Mouse (Mus musculus): ENCODE measurements around the gene Dmrtc1a.

- TF ChIP-seq CTCF (IDR thresholded peaks at IDR 0.05; ENCODE audit: control insufficient read depth, insufficient read depth, insufficient read length): no peak
- TF ChIP-seq CEBPB (IDR thresholded peaks at IDR 0.05; ENCODE audit: low read depth): no peak
- TF ChIP-seq MAX (IDR thresholded peaks at IDR 0.05): no peak
- TF ChIP-seq MYOG (IDR thresholded peaks at IDR 0.05; ENCODE audit: control insufficient read depth, extremely low read depth, insufficient read length): no peak
- TF ChIP-seq MYOD1 (IDR thresholded peaks at IDR 0.05; ENCODE audit: control insufficient read depth, insufficient read length, low read depth): no peak
- no peak for TF ChIP-seq FOSL1 (IDR thresholded peaks at IDR 0.05; ENCODE audit: insufficient read depth, low read length, poor library complexity, severe bottlenecking)
- no peak for TF ChIP-seq USF1 (IDR thresholded peaks at IDR 0.05; ENCODE audit: low read depth)
Measured at GRCm38 (mm10) chrX:102936743-102937142, 28.3 kb upstream of the Dmrtc1a start.
